Mouse (Mus musculus) forebrain, embryonic 16.5 days (tissue): ENCODE measurements around the gene Mylk4. TPM values are rescaled to one million over a fixed set of nuclear protein-coding genes. Genes with fewer than 3 reads are reported as not detected.
A peak's percentile ranks its signal among the peaks of the same experiment; 100 is the strongest.

Experiments used
- ATAC-seq: fragments of 200-750 bp; cut with Nextera tagmentation; 2 replicates; pipeline ENCODE4 v1.8.0; 2017; ENCODE audit warnings: mild to moderate bottlenecking, moderate library complexity
- H3K27ac ChIP-seq: fragments of 300-500 bp; sonication (generic); 2 replicates; pipeline ENCODE4 v1.5.1; 2014; ENCODE audit warnings: low read length, control low read depth
- H3K27me3 ChIP-seq: fragments of 300-500 bp; sonication (generic); replicated peaks from 2 replicates; pipeline ENCODE4 v1.6.1; 2014; ENCODE audit warnings: low read length; ENCODE audit not compliant: control insufficient read depth, insufficient read depth
- H3K36me3 ChIP-seq: fragments of 300-500 bp; sonication (generic); 2 replicates; pipeline ENCODE4 v1.6.1; 2014; ENCODE audit not compliant: control insufficient read depth, insufficient read depth
- H3K4me1 ChIP-seq: fragments of 300-500 bp; sonication (generic); replicated peaks from 2 replicates; pipeline ENCODE4 v1.6.1; 2014; ENCODE audit warnings: low read length; ENCODE audit not compliant: control insufficient read depth, insufficient read depth
- H3K4me2 ChIP-seq: fragments of 300-500 bp; sonication (generic); 2 replicates; pipeline ENCODE4 v1.6.1; 2014; ENCODE audit warnings: mild to moderate bottlenecking, low read length, control low read depth
- H3K4me3 ChIP-seq: fragments of 300-500 bp; sonication (generic); replicated peaks from 2 replicates; pipeline ENCODE4 v1.5.1; 2014; ENCODE audit warnings: mild to moderate bottlenecking, low read length, control low read depth
- H3K9ac ChIP-seq: fragments of 300-500 bp; sonication (generic); replicated peaks from 2 replicates; pipeline ENCODE4 v1.6.1; 2014; ENCODE audit warnings: low read depth, low read length, control low read depth
- H3K9me3 ChIP-seq: fragments of 300-500 bp; sonication (generic); 2 replicates; pipeline ENCODE4 v1.6.1; 2016; ENCODE audit warnings: low read length; ENCODE audit not compliant: control insufficient read depth
- WGBS: fragments of 180-500 bp; shearing (Covaris S2); extraction: QIAGEN DNeasy Blood & Tissue Kit; methylation state at CpG from one replicate; pipeline ENCODE4 v1.1.7; 2014; 5-methylcytosine and 5-hydroxymethylcytosine counted together
- polyA plus RNA-seq: library from polyadenylated mRNA; unstranded; fragments of >200 nt; fragmentation: Nextera tagmentation; extraction: Ambion mirVana; gene quantifications from 2 replicates; pipeline ENCODE4 v1.2.1, GENCODE M21; 2015

Gene Mylk4
- polyA plus RNA-seq, 1 experiment from 2014 or later = not detected

DNA sequence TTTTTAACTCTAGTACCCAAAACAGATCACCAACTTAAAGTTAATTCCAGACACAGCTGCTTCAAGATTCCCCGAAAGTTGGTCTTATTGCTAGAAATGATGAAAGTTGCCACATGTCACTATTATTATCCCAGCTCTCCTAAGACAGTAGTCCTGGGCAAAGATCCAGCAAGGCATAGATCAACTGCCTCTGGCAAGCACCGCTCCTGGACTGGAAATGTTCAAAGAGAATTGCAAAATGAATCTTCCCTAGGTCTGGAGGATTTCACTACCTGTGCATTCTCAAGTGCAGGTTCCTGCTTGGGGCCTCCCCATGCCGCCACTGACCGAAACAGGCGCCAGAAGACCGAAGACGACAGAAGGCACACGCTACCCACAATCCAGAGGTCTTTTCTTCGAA, 7.9 kb downstream of the Mylk4 start:
- Histone ChIP-seq H3K9me3 (no peaks in the 10 kb centered on the region), H3K4me3 (no peak overlapping the region), H3K27me3 (no peaks in the 10 kb centered on the region), H3K4me1 (no peaks in the 10 kb centered on the region), H3K9ac (no peak overlapping the region), H3K27ac (no peak overlapping the region), H3K36me3 (no peaks in the 10 kb centered on the region), H3K4me2 (no peak overlapping the region)
- no peak for ATAC-seq
- WGBS = 95% methylated on average over 9 of the region's 9 CpGs

DNA sequence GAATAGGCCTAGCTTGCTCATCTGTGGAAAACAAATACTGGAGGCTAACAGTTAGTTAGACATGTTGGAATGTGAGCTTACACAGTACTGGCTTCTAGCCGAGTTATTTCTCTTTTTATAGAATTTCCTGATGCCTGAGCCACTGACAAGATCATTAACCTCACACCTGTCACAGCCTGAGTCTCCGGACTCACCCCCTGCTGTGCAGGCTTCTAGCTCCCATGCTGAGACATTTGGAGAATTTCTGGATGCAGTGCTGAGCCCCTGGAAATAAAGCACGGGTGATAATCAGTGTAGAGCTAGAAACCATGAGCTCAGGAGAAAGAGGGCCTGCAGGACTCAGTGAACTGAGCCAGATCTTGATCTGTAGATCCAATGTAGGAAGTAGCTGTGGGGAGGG, 13.8 kb downstream of the Mylk4 start:
- Histone ChIP-seq H3K4me2 (no peak overlapping the region), H3K9ac (no peak overlapping the region), H3K27me3 (no peaks in the 10 kb centered on the region), H3K9me3 (no peaks in the 10 kb centered on the region), H3K27ac (no peak overlapping the region), H3K36me3 (no peaks in the 10 kb centered on the region), H3K4me1 (no peaks in the 10 kb centered on the region), H3K4me3 (no peak overlapping the region)
- no peak for ATAC-seq
- WGBS = 13% methylated on average over 3 of the region's 3 CpGs

DNA sequence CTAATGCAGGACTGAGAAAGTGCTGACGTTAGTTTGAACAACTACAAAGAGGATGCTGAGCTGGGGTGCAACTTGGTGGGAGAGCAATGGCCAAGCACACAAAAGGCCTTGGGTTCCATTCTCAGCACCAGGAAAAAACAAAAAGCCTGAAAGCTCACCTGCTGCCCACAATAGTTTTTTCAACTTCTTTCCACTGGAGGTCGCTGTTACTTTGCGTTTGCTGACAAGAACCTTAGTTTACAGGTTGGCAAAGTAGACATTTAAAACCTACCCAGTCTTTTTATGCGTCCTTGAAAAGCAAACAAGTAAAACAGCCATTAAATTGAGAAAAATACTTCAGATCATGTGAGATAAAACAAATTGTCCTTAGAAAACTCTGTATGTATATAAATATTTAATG, 15.7 kb downstream of the Mylk4 start:
- no peaks in the 10 kb centered on the region for H3K27me3 ChIP-seq
- no peak overlapping the region for H3K4me3 ChIP-seq
- 11% methylated on average over 4 of the region's 4 CpGs for WGBS
- H3K4me2 ChIP-seq = no peak overlapping the region
- no peaks in the 10 kb centered on the region for H3K4me1 ChIP-seq
- no peaks in the 10 kb centered on the region for H3K9me3 ChIP-seq
- ATAC-seq = no peak
- no peak overlapping the region for H3K9ac ChIP-seq
- no peak overlapping the region for H3K27ac ChIP-seq
- no peaks in the 10 kb centered on the region for H3K36me3 ChIP-seq

DNA sequence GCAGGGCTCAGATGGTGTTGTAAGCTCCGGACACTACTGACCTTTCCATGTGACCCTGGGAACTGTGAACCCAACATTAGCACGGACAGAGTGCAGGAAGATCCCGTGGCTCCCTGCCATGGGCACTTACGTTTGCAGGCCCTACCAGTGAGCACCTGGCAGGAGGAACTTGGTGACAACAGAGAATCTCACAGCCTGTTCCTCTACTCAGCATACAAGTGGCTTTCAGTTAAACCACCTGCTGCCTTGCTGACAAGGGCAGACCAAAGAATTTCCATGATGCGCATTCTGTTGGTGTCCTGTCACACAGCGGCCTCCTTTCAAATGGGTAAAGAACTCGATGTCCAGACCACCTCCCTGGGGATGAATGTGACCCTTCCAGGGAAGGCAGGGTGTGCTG, 19.3 kb downstream of the Mylk4 start:
- no peaks in the 10 kb centered on the region for H3K27me3 ChIP-seq
- H3K4me2 ChIP-seq = no peak overlapping the region
- peaks cover under 1% of the 10 kb centered on the region; the same call in 1 of the 2 replicates for H3K4me1 ChIP-seq
- no peak overlapping the region for H3K4me3 ChIP-seq
- no peak for ATAC-seq
- WGBS = 44% methylated on average over 7 of the region's 7 CpGs
- H3K27ac ChIP-seq = no peak overlapping the region
- no peak overlapping the region for H3K9ac ChIP-seq
- H3K9me3 ChIP-seq = no peaks in the 10 kb centered on the region
- H3K36me3 ChIP-seq = no peaks in the 10 kb centered on the region

DNA sequence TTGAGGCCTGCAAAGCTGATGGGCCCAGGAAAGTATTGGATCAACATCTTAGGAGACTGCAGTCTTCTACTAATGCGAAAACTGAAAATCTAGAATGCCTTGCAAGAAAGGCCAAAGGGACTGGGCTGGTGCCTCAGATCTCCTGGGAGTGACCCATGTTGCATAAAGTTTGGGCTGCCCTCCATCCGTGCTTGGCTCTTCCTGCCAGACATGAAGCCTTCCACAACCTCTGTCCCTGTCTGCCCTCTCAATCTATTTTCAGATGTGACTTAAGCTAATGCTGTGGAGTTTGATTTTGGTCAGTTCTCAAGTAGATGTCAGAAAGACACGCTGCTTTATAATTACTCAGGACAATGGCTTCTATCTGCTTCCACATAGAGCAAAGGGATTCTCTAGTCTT, 20.6 kb downstream of the Mylk4 start:
- H3K4me2 ChIP-seq = no peak overlapping the region
- no peaks in the 10 kb centered on the region for H3K9me3 ChIP-seq
- no peak overlapping the region for H3K4me3 ChIP-seq
- ATAC-seq = no peak
- H3K9ac ChIP-seq = no peak overlapping the region
- WGBS = 87% methylated on average over 3 of the region's 3 CpGs
- H3K27ac ChIP-seq = no peak overlapping the region
- no peaks in the 10 kb centered on the region for H3K27me3 ChIP-seq
- peaks cover 6% of the 10 kb centered on the region for H3K4me1 ChIP-seq
- no peaks in the 10 kb centered on the region for H3K36me3 ChIP-seq

DNA sequence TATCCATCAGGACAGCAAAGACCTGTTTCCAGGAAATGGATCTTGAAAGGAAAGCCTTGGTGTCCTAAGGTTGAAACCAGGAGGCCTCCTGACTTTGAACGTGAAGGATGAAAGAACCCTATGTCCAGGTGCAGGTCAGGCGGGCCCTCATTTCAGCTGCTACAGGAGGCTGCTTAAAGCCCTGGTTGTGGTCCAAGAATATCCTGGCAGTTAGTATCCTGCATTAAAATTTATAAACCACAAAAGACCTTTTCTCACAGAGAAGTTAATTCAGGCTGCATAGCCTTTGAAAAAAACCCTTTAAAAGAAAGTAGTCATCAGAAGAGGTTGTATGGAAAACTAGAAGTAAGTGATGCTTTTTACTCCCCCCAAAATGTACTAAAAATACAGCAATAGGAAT, 23.0 kb downstream of the Mylk4 start:
- Histone ChIP-seq H3K4me3 (no peak overlapping the region), H3K27me3 (no peaks in the 10 kb centered on the region), H3K36me3 (no peaks in the 10 kb centered on the region), H3K27ac (no peak overlapping the region), H3K4me1 (peaks cover 6% of the 10 kb centered on the region), H3K9ac (no peak overlapping the region), H3K4me2 (no peak overlapping the region), H3K9me3 (no peaks in the 10 kb centered on the region)
- no peak for ATAC-seq
- 72% methylated on average over 2 of the region's 2 CpGs for WGBS

DNA sequence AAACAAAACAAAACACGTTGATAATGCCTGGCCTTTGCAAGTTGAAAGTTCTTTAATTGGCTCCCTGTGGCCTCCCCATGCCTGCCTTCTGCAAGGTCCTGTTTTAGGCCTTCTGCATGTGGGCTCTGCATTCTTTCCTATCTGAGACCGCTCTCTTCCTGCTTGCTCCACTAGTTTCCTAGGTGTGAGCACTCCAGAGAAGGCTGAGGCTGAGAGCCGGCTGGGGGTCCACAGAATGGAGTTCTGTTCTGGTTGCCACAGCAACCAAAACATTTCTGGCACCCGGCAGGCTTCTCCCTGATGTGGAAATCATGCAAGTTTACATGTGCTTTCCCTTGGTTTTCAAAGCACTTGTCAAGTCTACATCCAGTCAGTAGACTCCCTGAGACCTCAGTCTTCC, 24.7 kb downstream of the Mylk4 start:
- no peaks in the 10 kb centered on the region for H3K27me3 ChIP-seq
- peak; percentile 88 for ATAC-seq

DNA sequence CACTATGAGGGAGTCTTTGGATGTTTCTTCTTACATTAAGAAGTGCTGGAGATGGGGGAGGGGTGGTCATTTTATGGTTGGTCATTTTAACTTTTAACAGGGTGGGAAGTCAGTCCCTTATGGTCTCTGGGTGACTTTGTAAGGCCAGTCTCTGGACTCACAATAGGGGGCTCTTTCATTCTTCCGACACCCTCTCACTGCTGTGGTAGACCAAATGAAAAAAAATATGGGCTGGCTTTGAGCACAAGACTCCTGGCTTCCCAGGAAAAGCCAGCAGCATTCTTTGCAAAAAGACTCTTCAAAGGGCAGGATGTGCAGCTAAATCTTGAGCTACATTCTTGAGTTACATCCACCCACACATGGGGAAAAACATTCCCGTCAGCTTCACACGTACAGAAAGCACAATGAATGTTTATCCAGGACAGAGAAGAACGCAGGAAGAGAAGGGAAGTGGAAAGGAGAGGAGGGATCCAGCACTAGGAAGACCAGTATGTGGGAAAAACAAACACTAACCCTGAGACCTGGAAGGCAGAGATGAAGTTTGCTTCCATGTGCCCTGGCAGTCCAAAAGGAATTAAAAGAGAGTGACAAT, 31.6 kb downstream of the Mylk4 start:
- no peak overlapping the region for H3K4me2 ChIP-seq
- ATAC-seq = no peak
- H3K36me3 ChIP-seq = no peaks in the 10 kb centered on the region
- no peaks in the 10 kb centered on the region for H3K4me1 ChIP-seq
- H3K4me3 ChIP-seq = no peak overlapping the region
- H3K9me3 ChIP-seq = no peaks in the 10 kb centered on the region
- no peak overlapping the region for H3K9ac ChIP-seq
- 70% methylated on average over 4 of the region's 4 CpGs for WGBS
- H3K27ac ChIP-seq = no peak overlapping the region
- H3K27me3 ChIP-seq = no peaks in the 10 kb centered on the region

More for the DNA sequence above, 24.7 kb downstream of the Mylk4 start:
- Histone ChIP-seq H3K4me3 (no peak overlapping the region), H3K4me2 (no peak overlapping the region), H3K36me3 (no peaks in the 10 kb centered on the region), H3K9me3 (no peaks in the 10 kb centered on the region), H3K9ac (no peak overlapping the region), H3K4me1 (peaks cover 6% of the 10 kb centered on the region), H3K27ac (no peak overlapping the region)
- 9% methylated on average over 4 of the region's 4 CpGs for WGBS

DNA sequence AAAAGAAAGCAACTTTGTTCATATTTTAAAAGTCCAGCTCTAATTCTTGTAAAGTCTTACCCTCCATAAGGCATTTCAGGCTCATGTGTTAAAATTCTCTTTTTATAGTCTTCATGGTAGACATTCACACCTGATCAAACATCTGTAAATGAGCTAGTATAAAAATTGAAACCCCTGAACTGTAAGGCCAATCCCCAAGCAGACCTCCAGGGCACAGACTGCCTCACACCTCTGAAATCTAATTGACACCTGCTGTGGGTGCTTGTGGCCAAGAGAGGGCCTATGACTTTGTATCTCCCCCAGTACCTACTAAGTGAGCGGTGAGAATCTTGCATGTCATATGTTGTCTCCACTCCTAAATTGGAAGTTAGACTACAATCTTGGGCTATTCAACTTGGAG, 33.2 kb downstream of the Mylk4 start:
- H3K27me3 ChIP-seq = no peaks in the 10 kb centered on the region
- no peaks in the 10 kb centered on the region for H3K36me3 ChIP-seq
- no peak overlapping the region for H3K4me3 ChIP-seq
- H3K4me1 ChIP-seq = no peaks in the 10 kb centered on the region
- H3K9ac ChIP-seq = no peak overlapping the region
- no peak overlapping the region for H3K27ac ChIP-seq
- H3K4me2 ChIP-seq = no peak overlapping the region
- WGBS = 97% methylated on average over 1 of the region's 1 CpGs
- no peak for ATAC-seq
- H3K9me3 ChIP-seq = no peaks in the 10 kb centered on the region

DNA sequence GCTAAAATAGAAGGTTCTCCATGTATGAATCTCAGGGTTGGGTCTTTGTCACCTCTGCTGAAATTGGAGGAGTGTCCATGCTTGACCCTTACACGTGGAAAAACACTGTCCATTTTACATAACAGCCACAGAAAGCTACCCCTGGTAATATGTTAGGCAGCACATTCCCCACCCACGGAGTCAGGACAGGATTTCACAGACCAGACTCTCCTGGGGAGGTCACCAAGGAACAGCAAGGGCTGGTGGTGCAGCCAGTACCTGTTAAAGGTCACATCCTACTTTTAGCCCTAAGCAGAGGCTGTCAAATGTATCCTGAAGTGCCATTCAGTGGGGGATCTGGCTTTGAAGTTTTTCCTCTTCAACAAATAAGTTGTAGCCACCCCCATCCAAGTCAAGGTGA, 35.3 kb downstream of the Mylk4 start:
- Histone ChIP-seq H3K9me3 (no peaks in the 10 kb centered on the region), H3K4me2 (no peak overlapping the region), H3K4me3 (no peak overlapping the region), H3K27ac (no peak overlapping the region), H3K9ac (no peak overlapping the region), H3K36me3 (no peaks in the 10 kb centered on the region), H3K27me3 (no peaks in the 10 kb centered on the region), H3K4me1 (no peaks in the 10 kb centered on the region)
- WGBS = 64% methylated on average over 2 of the region's 2 CpGs
- ATAC-seq = no peak
